Mouse (Mus musculus) kidney, embryonic 15.5 days (tissue): Measurements from ENCODE around the gene Cdkn2aipnl. TPM values are rescaled to one million over a fixed set of nuclear protein-coding genes. Genes with fewer than 3 reads are reported as not detected.

ENCODE experiments used
- polyA plus RNA-seq: library from polyadenylated mRNA; unstranded; fragments of >200 nt; fragmentation: Nextera tagmentation; extraction: Ambion mirVana; gene quantifications from 2 replicates; pipeline ENCODE4 v1.2.1, GENCODE M21; 2015

Cdkn2aipnl gene
- polyA plus RNA-seq, 1 experiment from 2014 or later = 95.7 TPM

Other genes starting within 250 kb of the Cdkn2aipnl start
- gene Sec24a, start 204.0 kb upstream of the Cdkn2aipnl start, polyA plus RNA-seq = 14.3 and 15.3 TPM in 2 replicates
- 111 and 114 TPM in 2 replicates for gene Sar1b, start 204.0 kb upstream of the Cdkn2aipnl start, polyA plus RNA-seq
- gene Jade2, start 110.0 kb upstream of the Cdkn2aipnl start, polyA plus RNA-seq = 0.63 and 0.81 TPM in 2 replicates
- 211 and 228 TPM in 2 replicates for gene Ube2b, start 33.1 kb downstream of the Cdkn2aipnl start, polyA plus RNA-seq
- gene Cdkl3, start 36.6 kb downstream of the Cdkn2aipnl start, polyA plus RNA-seq = 8.4 and 8.7 TPM in 2 replicates
- 80.2 and 80.6 TPM in 2 replicates for gene Ppp2ca, start 131.0 kb downstream of the Cdkn2aipnl start, polyA plus RNA-seq
- not detected in 2 replicates for gene Olfr1373, start 177.9 kb downstream of the Cdkn2aipnl start, polyA plus RNA-seq
- not detected in 2 replicates for gene Olfr1371, start 246.3 kb downstream of the Cdkn2aipnl start, polyA plus RNA-seq